Mouse (Mus musculus) lung, embryonic 15.5 days (tissue): ENCODE measurements around the gene A330070K13Rik. TPM values are rescaled to one million over a fixed set of nuclear protein-coding genes. Genes with fewer than 3 reads are reported as not detected.

Source experiments
- polyA plus RNA-seq: library from polyadenylated mRNA; unstranded; fragments of >200 nt; fragmentation: Nextera tagmentation; extraction: Ambion mirVana; gene quantifications from 2 replicates; pipeline ENCODE4 v1.2.1, GENCODE M21; 2015

The A330070K13Rik gene
- polyA plus RNA-seq, 1 experiment from 2014 or later, result not detected

Other genes with a start within 250 kb of the A330070K13Rik start
- gene Kctd7, start 239.8 kb downstream of the A330070K13Rik start, polyA plus RNA-seq, result 5.8 and 6.5 TPM in 2 replicates
- gene Rabgef1, start 212.8 kb downstream of the A330070K13Rik start, polyA plus RNA-seq, result 27.1 and 27.7 TPM in 2 replicates
- 33.6 and 39.6 TPM in 2 replicates for gene Tmem248, start 167.6 kb downstream of the A330070K13Rik start, polyA plus RNA-seq
- gene Sbds, start 129.1 kb downstream of the A330070K13Rik start, polyA plus RNA-seq, result 62.4 and 65.1 TPM in 2 replicates
- gene Tyw1, start 129.0 kb downstream of the A330070K13Rik start, polyA plus RNA-seq, result 24.7 and 25.9 TPM in 2 replicates
- gene Caln1, start 15.2 kb downstream of the A330070K13Rik start, polyA plus RNA-seq, result 0.09 and 0.26 TPM in 2 replicates